In genomic region chr12:15850441-15850895, GRCm38 (mm10) we compare ENCODE assay signal across 9 mouse cellular contexts. TPM values are rescaled to one million over a fixed set of nuclear protein-coding genes. Genes with fewer than 3 reads are reported as not detected.
DNase-seq lines count a peak whose midpoint lies in the region; ATAC-seq and TF ChIP-seq lines count a peak whose summit lies in the region.
"Had no signal": no experiment of that assay in that cellular context is flagged by ENCODE, and none has a peak within 500 bp of the region (broad histone marks: within the 10 kb centered on the region; RNA-seq: fewer than 3 reads in every experiment).

No protein-coding gene starts in this region.

- no peak overlapping the region for H3K9ac ChIP-seq in stomach, postnatal 0 days (ENCODE audit: low read length)
- H3K9ac ChIP-seq: liver, embryonic 14.5 days had no signal

- no peak overlapping the region for H3K4me2 ChIP-seq in stomach, postnatal 0 days (replicated peaks; ENCODE audit: low read depth)

- H3K9me3 ChIP-seq in stomach, postnatal 0 days (ENCODE audit: control insufficient read depth, low read length), result no peaks in the 10 kb centered on the region

- H3K4me3 ChIP-seq in stomach, postnatal 0 days (ENCODE audit: low read depth, low read length), result no peak overlapping the region

- H3K36me3 ChIP-seq in stomach, postnatal 0 days (ENCODE audit: control insufficient read depth, insufficient read depth, low read length), result no peaks in the 10 kb centered on the region

- H3K27me3 ChIP-seq in stomach, postnatal 0 days (ENCODE audit: control insufficient read depth, insufficient read depth, low read length), result no peaks in the 10 kb centered on the region

- no peak for TF ChIP-seq CTCF in stomach, postnatal 0 days (IDR thresholded peaks at IDR 0.05; ENCODE audit: low read depth)

- TF ChIP-seq EP300 in stomach, postnatal 0 days (optimal IDR thresholded peaks at IDR 0.05), result no peak

- WGBS in stomach, postnatal 0 days, result 39% methylated on average over 8 of the region's 8 CpGs

- ATAC-seq in stomach, postnatal 0 days (ENCODE audit: low FRiP score, low TSS enrichment), result peak; percentile 56; the same call in 1 of the 2 replicates
- ATAC-seq in granulocyte monocyte progenitor cell, adult 5-6 weeks (replicated peaks; ENCODE audit: poor library complexity, severe bottlenecking), result no peak

- DNase-seq in right cerebral cortex, postnatal 10 days (ENCODE audit: low spot score in 2 of 2), result peak; percentile 38
- no peak for DNase-seq in right cerebral cortex, adult 2 months (ENCODE audit: low spot score in 2 of 2)
- peak; percentile 71 for DNase-seq in gastrocnemius, postnatal 25 days
- DNase-seq in kidney, postnatal 14 days, result peak; percentile 68
- peak; percentile 15 for DNase-seq in stomach, postnatal 0 days (ENCODE audit: low spot score)
- DNase-seq in spleen, postnatal 10 days (ENCODE audit: low spot score in 2 of 2), result no peak
- DNase-seq in spleen, postnatal 14 days (ENCODE audit: low spot score in 2 of 2), result no peak

- H3K4me1 ChIP-seq in stomach, postnatal 0 days (replicated peaks; ENCODE audit: control insufficient read depth, insufficient read depth), result no peaks in the 10 kb centered on the region

- H3K27ac ChIP-seq in stomach, postnatal 0 days (replicated peaks), result no peak overlapping the region; the same call in 1 of the 2 replicates
- H3K27ac ChIP-seq: liver, embryonic 14.5 days had no signal

RNA-seq across cellular contexts. Expression of gene Trib2, which starts 33.7 kb away (rescaled TPM):
- 10 to 100 TPM; 13.6 to 20.0 TPM for total RNA-seq in gastrocnemius, postnatal 25 days (2021)
- 9.2 and 9.9 TPM in 2 replicates for polyA plus RNA-seq in stomach, postnatal 0 days (2015; fragmentation: Nextera tagmentation; extraction: Ambion mirVana)
- total RNA-seq in granulocyte monocyte progenitor cell, adult 5-6 weeks (2014; fragmentation: Nextera tagmentation), result 0.47 and 1.5 TPM in 2 replicates
- 0.05 and 0.09 TPM in 2 replicates for total RNA-seq in granulocyte monocyte progenitor cell, adult 5-6 weeks (2017)

Comparison
In these comparisons a context has a peak if more than half of its experiments do, and no peak if none do; other contexts are left out.
1. DNase-seq: peak in right cerebral cortex, postnatal 10 days (2 of 2), gastrocnemius, postnatal 25 days (single experiment), kidney, postnatal 14 days (single experiment) and stomach, postnatal 0 days (single experiment); none in right cerebral cortex, adult 2 months (0 of 2), spleen, postnatal 10 days (0 of 2) and spleen, postnatal 14 days (0 of 2).
2. RNA of gene Trib2, which starts 33.7 kb away (total RNA-seq): 13.6 to 20.0 TPM in gastrocnemius, postnatal 25 days; 0.05 to 1.5 TPM in granulocyte monocyte progenitor cell, adult 5-6 weeks; every median in the first group is over 4 times any median in the second.